Mouse (Mus musculus) embryonic facial prominence, embryonic 10.5 days (tissue): ENCODE results near the gene Gipc2. TPM values are rescaled to one million over a fixed set of nuclear protein-coding genes. Genes with fewer than 3 reads are reported as not detected.

Experiments used
- DNase-seq: peaks from one replicate; pipeline ENCODE4 v3.0.0-alpha.2; 2017; ENCODE audit warnings: low spot score
- H3K27ac ChIP-seq: fragments of 300-500 bp; sonication (generic); replicated peaks from 2 replicates; pipeline ENCODE4 v1.5.1; 2016; ENCODE audit warnings: mild to moderate bottlenecking
- H3K27me3 ChIP-seq: fragments of 300-500 bp; sonication (generic); replicated peaks from 2 replicates; pipeline ENCODE4 v1.6.1; 2016; ENCODE audit warnings: low read depth, mild to moderate bottlenecking; ENCODE audit not compliant: poor library complexity, severe bottlenecking
- H3K36me3 ChIP-seq: fragments of 300-500 bp; sonication (generic); replicated peaks from 2 replicates; pipeline ENCODE4 v1.6.1; 2016; ENCODE audit warnings: mild to moderate bottlenecking, moderate library complexity
- H3K4me1 ChIP-seq: fragments of 300-500 bp; sonication (generic); 2 replicates; pipeline ENCODE4 v1.6.1; 2016
- H3K4me3 ChIP-seq: fragments of 300-500 bp; sonication (generic); 2 replicates; pipeline ENCODE4 v1.5.1; 2016; ENCODE audit warnings: mild to moderate bottlenecking, moderate library complexity
- H3K9me3 ChIP-seq: fragments of 300-500 bp; sonication (generic); 2 replicates; pipeline ENCODE4 v1.6.1; 2016; ENCODE audit warnings: mild to moderate bottlenecking
- whole genome bisulfite sequencing: fragments of 180-500 bp; shearing (Covaris S2); methylation state at CpG from one replicate; pipeline ENCODE4 v1.1.7; 2016; 5-methylcytosine and 5-hydroxymethylcytosine counted together
- polyA plus RNA-seq: library from polyadenylated mRNA; unstranded; fragments of >200 nt; fragmentation: Nextera tagmentation; extraction: Ambion mirVana; gene quantifications from 2 replicates; pipeline ENCODE4 v1.2.1, GENCODE M21; 2016

Gipc2 gene
- polyA plus RNA-seq, 1 experiment from 2014 or later, result 3.6 TPM

DNA sequence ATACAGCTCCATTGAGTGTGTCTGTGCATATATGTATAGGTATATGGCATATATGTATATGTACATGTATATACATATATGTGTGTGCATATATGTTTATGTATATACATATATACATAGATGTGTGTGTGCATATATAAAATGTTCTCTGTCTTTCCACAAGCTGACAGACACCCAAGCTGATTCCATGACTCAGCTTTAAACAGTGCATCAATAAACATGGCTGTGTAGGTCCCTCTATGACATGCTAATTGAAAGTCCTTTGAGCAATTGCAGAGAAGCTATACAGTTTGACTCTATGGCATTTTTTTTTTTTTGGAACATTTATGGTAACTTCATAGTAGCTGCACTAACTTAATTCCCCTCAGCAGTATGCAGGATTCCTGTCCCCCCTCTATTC is 6.7 kb downstream of the Gipc2 start:
- Histone ChIP-seq H3K9me3 (no peaks in the 10 kb centered on the region), H3K4me1 (no peaks in the 10 kb centered on the region; the same call in 1 of the 2 replicates), H3K27me3 (peaks cover 10% of the 10 kb centered on the region; the same call in 1 of the 2 replicates), H3K27ac (no peak overlapping the region), H3K36me3 (no peaks in the 10 kb centered on the region), H3K4me3 (no peak overlapping the region)
- no peak for DNase-seq

DNA sequence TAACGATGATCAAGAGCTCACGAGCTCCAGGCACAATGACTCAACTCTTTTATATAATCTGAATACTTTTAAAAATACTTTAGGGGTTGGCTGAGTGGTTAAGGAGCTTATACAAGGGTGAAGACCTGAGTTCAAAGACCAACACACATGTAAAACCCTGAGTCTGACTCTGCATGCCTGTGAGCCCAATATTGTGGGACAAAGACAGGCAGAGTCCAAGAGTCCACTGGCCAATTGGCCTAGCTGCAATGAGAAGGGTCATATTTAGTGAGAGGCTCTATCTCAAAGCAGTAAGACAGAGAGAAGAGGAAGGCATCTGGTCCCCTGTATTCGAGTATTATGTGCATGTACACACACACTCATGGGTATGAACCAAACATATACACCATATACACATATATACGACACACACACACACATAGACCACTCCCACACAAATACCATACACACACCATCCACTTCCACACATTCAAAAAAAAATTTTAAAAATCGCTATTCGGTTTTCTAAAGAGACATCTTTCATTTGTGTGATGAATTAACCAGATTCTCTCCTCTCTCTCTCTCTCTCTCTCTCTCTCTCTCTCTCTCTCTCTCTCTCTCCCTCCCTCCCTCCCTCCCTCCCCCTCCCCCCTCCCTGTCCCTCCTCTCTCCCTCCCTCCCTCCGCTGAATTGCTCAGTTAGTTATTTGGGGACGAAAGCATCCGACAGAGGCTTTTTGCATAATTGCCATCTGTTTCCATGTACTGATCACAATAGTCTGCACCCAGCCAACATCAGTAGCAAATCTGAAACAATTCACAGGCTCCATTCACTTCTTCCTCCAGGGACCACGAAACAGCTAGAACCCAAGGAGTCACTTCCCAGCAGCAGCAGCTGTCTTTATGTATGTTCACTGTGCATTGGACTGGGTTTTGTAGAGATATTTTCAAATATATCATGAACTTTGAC is 7.4 kb downstream of the Gipc2 start:
- Histone ChIP-seq H3K4me1 (no peaks in the 10 kb centered on the region; the same call in 1 of the 2 replicates), H3K36me3 (no peaks in the 10 kb centered on the region), H3K9me3 (no peaks in the 10 kb centered on the region), H3K27me3 (0 out of 2 replicates have a peak, but pooled peaks cover 8% of the 10 kb centered on the region), H3K27ac (no peak overlapping the region), H3K4me3 (no peak overlapping the region)
- 75% methylated on average over 10 of the region's 10 CpGs for whole genome bisulfite sequencing
- DNase-seq, result no peak

- no peaks in the 10 kb centered on the region for H3K36me3 ChIP-seq
- no peak for DNase-seq
- no peak overlapping the region for H3K27ac ChIP-seq
- no peak overlapping the region for H3K4me3 ChIP-seq
- H3K27me3 ChIP-seq, result 0 out of 2 replicates have a peak, but pooled peaks cover 5% of the 10 kb centered on the region
- WGBS, result 79% methylated on average over 23 of the region's 23 CpGs
- H3K9me3 ChIP-seq, result no peaks in the 10 kb centered on the region
- H3K4me1 ChIP-seq, result peaks cover 6% of the 10 kb centered on the region; the same call in 1 of the 2 replicates
Measured at GRCm38 (mm10) chr3:152156816-152157496, 9.1 kb downstream of the Gipc2 start.

GRCm38 (mm10) chr3:152155296-152155948 is 10.6 kb downstream of the Gipc2 start:
- peaks cover 9% of the 10 kb centered on the region; the same call in 1 of the 2 replicates for H3K4me1 ChIP-seq
- no peaks in the 10 kb centered on the region for H3K9me3 ChIP-seq
- no peak overlapping the region for H3K4me3 ChIP-seq
- no peak for DNase-seq
- 0 out of 2 replicates have a peak, but pooled peaks cover under 1% of the 10 kb centered on the region for H3K27me3 ChIP-seq
- no peak overlapping the region for H3K27ac ChIP-seq
- no peaks in the 10 kb centered on the region for H3K36me3 ChIP-seq
- WGBS, result 51% methylated on average over 11 of the region's 11 CpGs

- H3K4me3 ChIP-seq, result no peak overlapping the region
Measured at GRCm38 (mm10) chr3:152154095-152154494, 11.9 kb downstream of the Gipc2 start.

DNA sequence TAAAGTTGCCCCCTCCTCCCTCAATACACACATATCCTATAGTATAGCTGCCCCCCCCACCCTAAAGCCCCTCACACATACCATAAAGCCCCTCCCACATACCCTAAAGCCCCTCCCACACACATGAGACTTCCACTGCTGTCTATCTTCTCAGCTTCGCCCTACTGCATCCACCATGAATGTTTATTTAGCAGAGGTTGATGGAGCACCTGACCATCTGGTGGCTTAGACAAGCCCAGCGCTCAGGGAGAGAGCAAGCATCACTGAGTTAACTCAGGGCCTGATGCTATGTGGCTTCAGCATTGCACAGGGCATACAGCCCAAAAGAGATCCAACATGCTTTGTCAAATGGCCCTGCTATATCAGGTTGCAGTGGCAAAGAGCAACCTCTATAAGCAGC is 12.9 kb downstream of the Gipc2 start:
- no peaks in the 10 kb centered on the region for H3K9me3 ChIP-seq

More at GRCm38 (mm10) chr3:152154095-152154494, 11.9 kb downstream of the Gipc2 start:
- Histone ChIP-seq H3K36me3 (no peaks in the 10 kb centered on the region), H3K4me1 (peaks cover 9% of the 10 kb centered on the region; the same call in 1 of the 2 replicates), H3K9me3 (no peaks in the 10 kb centered on the region), H3K27ac (no peak overlapping the region), H3K27me3 (no peaks in the 10 kb centered on the region)
- WGBS, result 90% methylated on average over 5 of the region's 5 CpGs
- DNase-seq, result no peak

DNA sequence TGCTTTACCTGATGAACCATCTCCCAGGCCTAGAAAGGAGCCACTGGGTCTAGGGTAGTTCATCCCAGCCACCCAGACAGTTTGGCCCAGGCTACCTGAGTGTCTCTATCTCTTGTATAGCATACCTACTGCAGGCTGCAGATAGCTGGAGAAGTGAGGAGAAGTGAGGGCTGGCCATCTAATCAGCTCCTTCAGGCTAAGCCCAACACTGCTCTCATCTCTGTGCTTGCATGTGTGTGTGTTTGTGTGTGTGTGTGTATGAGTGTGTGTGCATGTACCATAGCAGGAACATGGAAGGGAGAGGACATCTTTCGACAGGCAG is 13.6 kb downstream of the Gipc2 start:
- no peak for DNase-seq
- Histone ChIP-seq H3K4me3 (no peak overlapping the region), H3K27ac (no peak overlapping the region), H3K9me3 (no peaks in the 10 kb centered on the region), H3K27me3 (no peaks in the 10 kb centered on the region), H3K4me1 (peaks cover 12% of the 10 kb centered on the region; the same call in 1 of the 2 replicates), H3K36me3 (no peaks in the 10 kb centered on the region)
- WGBS, result 95% methylated on average over 1 of the region's 1 CpGs

More for the DNA sequence above, 12.9 kb downstream of the Gipc2 start:
- no peak overlapping the region for H3K4me3 ChIP-seq
- no peak for DNase-seq
- no peaks in the 10 kb centered on the region for H3K36me3 ChIP-seq
- peaks cover 9% of the 10 kb centered on the region; the same call in 1 of the 2 replicates for H3K4me1 ChIP-seq
- no peak overlapping the region for H3K27ac ChIP-seq
- 90% methylated on average over 2 of the region's 2 CpGs for WGBS
- H3K27me3 ChIP-seq, result no peaks in the 10 kb centered on the region

- no peak for DNase-seq
- peak overlapping the region; percentile 40 for H3K4me3 ChIP-seq
- WGBS, result 60% methylated on average over 29 of the region's 29 CpGs
- H3K36me3 ChIP-seq, result no peaks in the 10 kb centered on the region
- H3K27ac ChIP-seq, result no peak overlapping the region
- H3K9me3 ChIP-seq, result no peaks in the 10 kb centered on the region
- peaks cover 17% of the 10 kb centered on the region; the same call in 1 of the 2 replicates for H3K4me1 ChIP-seq
- H3K27me3 ChIP-seq, result no peaks in the 10 kb centered on the region
Measured at GRCm38 (mm10) chr3:152151725-152152482, 14.1 kb downstream of the Gipc2 start.

DNA sequence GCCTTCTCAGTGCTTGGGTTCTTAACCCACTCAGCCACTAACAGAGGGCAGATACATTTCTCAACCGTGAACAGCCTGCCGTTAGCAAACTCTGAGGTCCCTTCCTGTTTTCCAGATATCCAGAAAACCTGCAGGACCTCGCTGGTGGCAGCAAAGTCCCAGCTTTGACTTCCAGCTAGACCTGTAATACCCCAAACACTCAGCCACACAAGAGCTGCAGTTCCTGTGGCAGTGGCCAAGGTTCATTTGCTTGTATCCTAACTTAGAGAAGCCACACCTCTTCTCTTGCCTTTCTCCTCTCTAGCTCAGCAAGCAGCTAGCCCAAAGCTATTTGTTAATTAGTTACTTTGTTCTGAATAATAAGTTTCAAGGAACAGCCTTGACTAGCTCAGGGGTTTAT is 16.2 kb downstream of the Gipc2 start:
- 69% methylated on average over 3 of the region's 3 CpGs for WGBS
- no peaks in the 10 kb centered on the region for H3K36me3 ChIP-seq
- H3K4me1 ChIP-seq, result peaks cover 22% of the 10 kb centered on the region
- no peak for DNase-seq
- H3K27me3 ChIP-seq, result no peaks in the 10 kb centered on the region
- no peak overlapping the region for H3K4me3 ChIP-seq
- no peak overlapping the region for H3K27ac ChIP-seq
- no peaks in the 10 kb centered on the region for H3K9me3 ChIP-seq

GRCm38 (mm10) chr3:152149449-152149848 is 16.6 kb downstream of the Gipc2 start:
- peaks cover 22% of the 10 kb centered on the region for H3K4me1 ChIP-seq
- no peaks in the 10 kb centered on the region for H3K27me3 ChIP-seq
- WGBS, result 78% methylated on average over 7 of the region's 7 CpGs
- no peak for DNase-seq
- H3K36me3 ChIP-seq, result no peaks in the 10 kb centered on the region
- H3K9me3 ChIP-seq, result no peaks in the 10 kb centered on the region
- H3K4me3 ChIP-seq, result no peak overlapping the region
- no peak overlapping the region for H3K27ac ChIP-seq

DNA sequence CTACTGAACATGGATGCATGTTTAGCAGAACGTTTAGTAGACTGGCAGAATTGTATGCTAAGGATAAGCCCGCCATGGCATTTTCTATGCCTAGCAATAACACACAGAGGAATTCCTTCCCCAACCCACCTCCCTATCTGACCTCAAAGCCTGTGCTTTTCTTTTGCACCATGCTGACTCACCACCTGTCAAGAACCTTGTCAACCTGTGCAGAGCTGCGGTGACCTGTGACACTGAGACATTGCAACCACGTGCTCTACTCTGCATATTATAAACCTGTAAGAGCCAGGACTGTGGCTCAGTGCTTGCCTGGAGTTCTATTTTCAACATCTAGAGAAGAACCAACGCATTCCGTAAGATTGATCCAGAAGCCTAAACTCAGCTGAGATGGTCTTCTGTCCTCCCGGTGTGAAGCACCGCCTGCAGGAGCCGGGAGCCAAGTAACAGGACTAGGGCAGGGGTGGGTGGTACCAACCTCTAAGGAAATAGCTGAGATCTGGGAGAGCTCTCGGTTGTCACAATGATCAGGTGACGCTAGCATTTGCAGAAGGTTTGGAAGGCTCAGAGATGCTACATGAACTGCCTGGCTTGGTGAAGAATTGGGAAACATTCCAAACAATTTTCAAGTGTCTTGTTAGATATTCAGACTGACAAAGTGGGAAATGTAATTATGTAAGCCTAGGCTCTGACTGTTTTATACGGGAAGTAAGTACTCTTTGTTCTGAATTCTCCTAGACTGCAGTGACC is 18.8 kb downstream of the Gipc2 start:
- 76% methylated on average over 12 of the region's 12 CpGs for WGBS
- no peak overlapping the region for H3K27ac ChIP-seq
- no peak for DNase-seq
- no peaks in the 10 kb centered on the region for H3K36me3 ChIP-seq
- no peak overlapping the region for H3K4me3 ChIP-seq
- no peaks in the 10 kb centered on the region for H3K27me3 ChIP-seq
- H3K9me3 ChIP-seq, result no peaks in the 10 kb centered on the region
- H3K4me1 ChIP-seq, result peaks cover 19% of the 10 kb centered on the region
